ENCODE assay signal across 26 mouse cellular contexts in genomic region chr2:58633791-58634190, GRCm38 (mm10).
DNase-seq lines count a peak whose midpoint lies in the region; ATAC-seq lines count a peak whose summit lies in the region.
"Had no signal": no experiment of that assay in that cellular context is flagged by ENCODE, and none has a peak within 500 bp of the region (broad histone marks: within the 10 kb centered on the region; RNA-seq: fewer than 3 reads in every experiment).

No protein-coding gene starts in this region.

- no peak for ATAC-seq in heart, embryonic 12.5 days (ENCODE audit: insufficient number of reproducible peaks, low FRiP score)
- ATAC-seq: CD4-positive, CD25-positive, alpha-beta regulatory T cell, adult 4 months; forebrain, embryonic 14.5 days; forebrain, postnatal 0 days; hindbrain, embryonic 16.5 days; intestine, embryonic 15.5 days had no signal

- no peak overlapping the region for H3K27ac ChIP-seq in heart, embryonic 12.5 days (ENCODE audit: poor library complexity, severe bottlenecking)
- H3K27ac ChIP-seq: embryonic facial prominence, embryonic 12.5 days; embryonic facial prominence, embryonic 15.5 days; heart, embryonic 15.5 days; hindbrain, embryonic 10.5 days; hindbrain, embryonic 13.5 days; intestine, embryonic 15.5 days had no signal

- no peaks in the 10 kb centered on the region for H3K36me3 ChIP-seq in heart, embryonic 12.5 days
- H3K36me3 ChIP-seq: embryonic facial prominence, embryonic 12.5 days; embryonic facial prominence, embryonic 15.5 days; heart, embryonic 15.5 days; hindbrain, embryonic 10.5 days; hindbrain, embryonic 13.5 days; intestine, embryonic 15.5 days had no signal

- H3K4me3 ChIP-seq in heart, embryonic 12.5 days: no peak overlapping the region
- H3K4me3 ChIP-seq: embryonic facial prominence, embryonic 12.5 days; embryonic facial prominence, embryonic 15.5 days; heart, embryonic 15.5 days; hindbrain, embryonic 10.5 days; hindbrain, embryonic 13.5 days; intestine, embryonic 15.5 days had no signal

- no peaks in the 10 kb centered on the region for H3K27me3 ChIP-seq in heart, embryonic 12.5 days (replicated peaks)
- H3K27me3 ChIP-seq: embryonic facial prominence, embryonic 12.5 days; embryonic facial prominence, embryonic 15.5 days; heart, embryonic 15.5 days; intestine, embryonic 15.5 days had no signal

- no peak overlapping the region for H3K4me2 ChIP-seq in heart, embryonic 12.5 days
- H3K4me2 ChIP-seq: embryonic facial prominence, embryonic 12.5 days; embryonic facial prominence, embryonic 15.5 days; heart, embryonic 11.5 days; heart, embryonic 15.5 days; hindbrain, embryonic 13.5 days; intestine, embryonic 15.5 days had no signal

- DNase-seq in ovary, adult 18-20 months (ENCODE audit: low spot score): peak; percentile 12
- DNase-seq in ovary, postnatal 14 days (ENCODE audit: low spot score): no peak
- DNase-seq in adrenal gland, postnatal 10 days: peak; percentile 22
- peak; percentile 41 to 42 for DNase-seq in adrenal gland, postnatal 36 days
- no peak for DNase-seq in right cerebral cortex, postnatal 14 days
- DNase-seq: cerebellum, adult 18-20 months; cerebellum, adult 9-10 months; cerebellum, postnatal 14 days; forebrain, postnatal 0 days; gastrocnemius, postnatal 14 days; heart, adult 11 months; heart, postnatal 10 days; heart, postnatal 36 days; kidney, adult 11 months; kidney, adult 8-10 months had no signal

- WGBS in heart, embryonic 12.5 days: 87% methylated on average over 11 of the region's 11 CpGs

- H3K9ac ChIP-seq in heart, embryonic 12.5 days: no peak overlapping the region
- H3K9ac ChIP-seq: embryonic facial prominence, embryonic 12.5 days; embryonic facial prominence, embryonic 15.5 days; forebrain, postnatal 0 days; heart, embryonic 15.5 days; hindbrain, embryonic 13.5 days; intestine, embryonic 15.5 days had no signal

- no peaks in the 10 kb centered on the region for H3K4me1 ChIP-seq in heart, embryonic 12.5 days (replicated peaks)
- H3K4me1 ChIP-seq: embryonic facial prominence, embryonic 12.5 days; embryonic facial prominence, embryonic 15.5 days; heart, embryonic 15.5 days; hindbrain, embryonic 10.5 days; hindbrain, embryonic 13.5 days; intestine, embryonic 15.5 days had no signal

- no peaks in the 10 kb centered on the region for H3K9me3 ChIP-seq in heart, embryonic 12.5 days (replicated peaks)
- H3K9me3 ChIP-seq: embryonic facial prominence, embryonic 12.5 days; embryonic facial prominence, embryonic 15.5 days; heart, embryonic 15.5 days; hindbrain, embryonic 10.5 days; hindbrain, embryonic 13.5 days; intestine, embryonic 15.5 days had no signal

Comparison
In these comparisons a context has a peak if more than half of its experiments do, and no peak if none do; other contexts are left out.
1. DNase-seq: peak in ovary, adult 18-20 months (single experiment), adrenal gland, postnatal 10 days (single experiment) and adrenal gland, postnatal 36 days (2 of 2); none in ovary, postnatal 14 days (single experiment) and right cerebral cortex, postnatal 14 days (single experiment).